Mouse (Mus musculus) CH12.LX (cell line): Measurements from ENCODE around the gene Chsy1. TPM values are rescaled to one million over a fixed set of nuclear protein-coding genes. Genes with fewer than 3 reads are reported as not detected.

Experiments
- DNase-seq: peaks from one replicate; pipeline ENCODE4 v3.0.0-alpha.2; 2013; ENCODE audit errors: extremely low read depth
- H3K27ac ChIP-seq: 2 replicates; pipeline ENCODE4 v1.5.1; 2012; ENCODE audit warnings: low read depth, mild to moderate bottlenecking, control low read depth, moderate library complexity; ENCODE audit not compliant: insufficient read depth
- H3K27me3 ChIP-seq: replicated peaks from 2 replicates; pipeline ENCODE3; 2012; ENCODE audit warnings: inconsistent platforms
- H3K36me3 ChIP-seq, 2 experiments: replicated peaks in 1 of 2; 2 replicates each; pipeline versions ENCODE3 to v1.6.1; 2012; ENCODE audit warnings: inconsistent platforms in 1 of 2, low read length in 1 of 2, mild to moderate bottlenecking in 1 of 2, mixed read lengths in 1 of 2, moderate library complexity in 1 of 2; ENCODE audit not compliant: control insufficient read depth in 1 of 2, insufficient read depth in 1 of 2
- H3K4me1 ChIP-seq, 2 experiments: 2 replicates each; pipeline ENCODE4 v1.6.1; 2012; ENCODE audit warnings: inconsistent platforms in 1 of 2, moderate library complexity in 1 of 2; ENCODE audit not compliant: insufficient read depth in 2 of 2, control insufficient read depth in 1 of 2
- H3K4me2 ChIP-seq: 2 replicates; pipeline ENCODE4 v1.6.1; 2012; ENCODE audit warnings: low read depth, mild to moderate bottlenecking, control low read depth; ENCODE audit not compliant: poor library complexity, insufficient read depth, severe bottlenecking
- H3K4me3 ChIP-seq, 3 experiments: fragments of 150-350 bp in 1 of 3; sonication (generic) in 1 of 3; replicated peaks in 1 of 3; 2 replicates each; pipeline versions ENCODE3 to v1.5.1; 2011 to 2012; ENCODE audit warnings: low read depth in 2 of 3, low read length in 2 of 3, mild to moderate bottlenecking in 2 of 3, moderate library complexity in 2 of 3, control low read depth in 1 of 3, improper control_type of control experiment in 1 of 3, inconsistent platforms in 1 of 3, mixed read lengths in 1 of 3; ENCODE audit not compliant: poor library complexity in 1 of 3
- H3K79me2 ChIP-seq: replicated peaks from 2 replicates; pipeline ENCODE4 v1.6.1; 2012; ENCODE audit warnings: mild to moderate bottlenecking, moderate library complexity; ENCODE audit not compliant: control insufficient read depth, poor library complexity, insufficient read depth, severe bottlenecking; ENCODE audit errors: extremely low read depth
- H3K9ac ChIP-seq: 2 replicates; pipeline ENCODE4 v1.6.1; 2012; ENCODE audit warnings: low read depth, mild to moderate bottlenecking, control low read depth, moderate library complexity; ENCODE audit not compliant: insufficient read depth
- H3K9me3 ChIP-seq: replicated peaks from 2 replicates; pipeline ENCODE3; 2012; ENCODE audit warnings: low read length, inconsistent platforms, mixed read lengths
- CHD1 ChIP-seq: IDR thresholded peaks from 2 replicates; pipeline ENCODE4 v1.6.1; 2012; ENCODE audit warnings: low read depth, low read length, improper control_type of control experiment, inconsistent platforms
- CTCF ChIP-seq, 2 experiments: IDR thresholded peaks in 1 of 2; conservative IDR thresholded peaks in 1 of 2; 2 replicates each; pipeline ENCODE4 v1.5.1; 2011 to 2012; ENCODE audit warnings: low read depth in 2 of 2, low read length in 2 of 2, improper control_type of control experiment in 1 of 2, inconsistent platforms in 1 of 2, mild to moderate bottlenecking in 1 of 2, moderate library complexity in 1 of 2
- E2F4 ChIP-seq: IDR thresholded peaks from 2 replicates; pipeline ENCODE4 v1.6.1; 2011; ENCODE audit warnings: low read depth, low read length, improper control_type of control experiment; ENCODE audit not compliant: insufficient replicate concordance
- HCFC1 ChIP-seq: IDR thresholded peaks from 2 replicates; pipeline ENCODE4 v1.6.1; 2012; ENCODE audit warnings: low read depth, mild to moderate bottlenecking, inconsistent platforms, low read length, improper control_type of control experiment
- JUN ChIP-seq: IDR thresholded peaks from 2 replicates; pipeline ENCODE4 v1.6.1; 2011; ENCODE audit warnings: low read depth, mild to moderate bottlenecking, low read length, improper control_type of control experiment, moderate library complexity; ENCODE audit not compliant: insufficient read depth
- JUND ChIP-seq: conservative IDR thresholded peaks from 2 replicates; pipeline ENCODE4 v1.6.1; 2011; ENCODE audit warnings: low read depth, low read length, improper control_type of control experiment
- KAT2A ChIP-seq: IDR thresholded peaks from 2 replicates; pipeline ENCODE4 v1.6.1; 2012; ENCODE audit warnings: low read length, improper control_type of control experiment, inconsistent platforms; ENCODE audit not compliant: insufficient replicate concordance
- MEF2A ChIP-seq: IDR thresholded peaks from 2 replicates; pipeline ENCODE4 v1.6.1; 2014; ENCODE audit warnings: low read depth, mild to moderate bottlenecking, inconsistent platforms, low read length, improper control_type of control experiment, borderline replicate concordance
- MXI1 ChIP-seq: IDR thresholded peaks from 2 replicates; pipeline ENCODE4 v1.6.1; 2011; ENCODE audit warnings: mild to moderate bottlenecking, low read depth, low read length, improper control_type of control experiment
- MYC ChIP-seq: IDR thresholded peaks from 2 replicates; pipeline ENCODE4 v1.6.1; 2011; ENCODE audit warnings: low read depth, mild to moderate bottlenecking, improper control_type of control experiment, low read length
- NRF1 ChIP-seq: IDR thresholded peaks from 2 replicates; pipeline ENCODE4 v1.6.1; 2014; ENCODE audit warnings: low read depth, mild to moderate bottlenecking, inconsistent platforms, low read length, improper control_type of control experiment, moderate library complexity
- POLR2A ChIP-seq: IDR thresholded peaks from 2 replicates; pipeline ENCODE4 v1.6.1; 2011; ENCODE audit warnings: low read depth, mild to moderate bottlenecking, improper control_type of control experiment, low read length
- POLR2AphosphoS2 ChIP-seq: IDR thresholded peaks from 2 replicates; pipeline ENCODE4 v1.6.1; 2011; ENCODE audit warnings: low read depth, low read length, improper control_type of control experiment
- RAD21 ChIP-seq: IDR thresholded peaks from 2 replicates; pipeline ENCODE4 v1.6.1; 2011; ENCODE audit warnings: low read depth, mild to moderate bottlenecking, low read length, improper control_type of control experiment, moderate library complexity
- SIN3A ChIP-seq: IDR thresholded peaks from 2 replicates; pipeline ENCODE4 v1.6.1; 2012; ENCODE audit warnings: low read length, improper control_type of control experiment, inconsistent platforms
- UBTF ChIP-seq: IDR thresholded peaks from 2 replicates; pipeline ENCODE4 v1.6.1; 2012; ENCODE audit warnings: low read depth, mild to moderate bottlenecking, inconsistent platforms, low read length, improper control_type of control experiment, moderate library complexity
- USF1 ChIP-seq: IDR thresholded peaks from 2 replicates; pipeline ENCODE4 v1.6.1; 2014; ENCODE audit warnings: low read depth, mild to moderate bottlenecking, inconsistent platforms, low read length, improper control_type of control experiment
- ZC3H11A ChIP-seq: IDR thresholded peaks from 2 replicates; pipeline ENCODE4 v1.6.1; 2012; ENCODE audit warnings: low read depth, mild to moderate bottlenecking, inconsistent platforms, low read length, improper control_type of control experiment
- ZMIZ1 ChIP-seq: IDR thresholded peaks from 2 replicates; pipeline ENCODE4 v1.6.1; 2012; ENCODE audit warnings: low read depth, mild to moderate bottlenecking, inconsistent platforms, low read length, improper control_type of control experiment
- dilution Hi-C: fragments of 300-500 bp; cut with MboI; formaldehyde crosslinking; loops from 2 replicates; pipeline ENCODE4 v1.14.3; 2020; ENCODE audit warnings: low sequenced_read_pairs; ENCODE audit not compliant: extremely low pct_unique_long_range_greater_than_20kb, extremely low pct_ligation_motif_present
- in situ Hi-C: fragments of 300-500 bp; cut with MboI; formaldehyde crosslinking; loops from 3 replicates; pipeline ENCODE4 v1.14.3; 2019; ENCODE audit warnings: low sequenced_read_pairs, low pct_ligation_motif_present, low pct_unique_long_range_greater_than_20kb, mixed read lengths
- polyA plus RNA-seq: library from polyadenylated mRNA; unstranded; fragments of >175 nt; gene quantifications from 2 replicates; pipeline ENCODE4 v1.2.1, GENCODE M21; 2012; ENCODE audit warnings: low read depth; ENCODE audit not compliant: insufficient read length
- total RNA-seq, 2 experiments: library from RNA; depleted of rRNA; stranded (reverse); fragments of 300-350 nt in 1 of 2; fragments of >200 nt in 1 of 2; gene quantifications; 2 replicates each; pipeline ENCODE4 v1.2.3; 2012 to 2014

Gene Chsy1
- total and polyA plus RNA-seq, 3 experiments = 2.3 to 5.5 (median 2.5) TPM

DNA sequence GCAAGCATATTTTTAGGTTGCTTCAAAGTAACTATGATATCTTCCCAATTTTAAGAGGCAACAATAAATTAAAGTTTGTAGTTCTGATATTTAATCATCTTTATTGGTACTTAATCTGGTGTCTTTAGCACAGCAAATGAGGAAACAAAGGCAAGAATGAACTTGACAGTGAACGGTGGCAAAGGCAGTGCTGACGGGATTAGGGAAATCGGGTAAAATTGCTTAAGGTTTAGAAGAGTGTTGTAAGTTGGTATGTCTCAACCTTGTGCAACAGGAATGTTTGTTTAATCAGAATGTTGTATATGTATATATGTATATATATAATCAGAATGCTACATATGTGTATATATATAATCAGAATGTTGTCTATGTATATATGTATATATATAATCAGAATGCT, 24.8 kb downstream of the Chsy1 start:
- Histone ChIP-seq H3K4me1 (peaks cover 0 to 13% of the 10 kb centered on the region in 2 experiments; a peak in 1 of 4 replicates), H3K36me3 (peaks cover 0 to 2% of the 10 kb centered on the region in 2 experiments), H3K4me2 (no peak overlapping the region), H3K27me3 (no peaks in the 10 kb centered on the region), H3K79me2 (no peaks in the 10 kb centered on the region), H3K27ac (no peak overlapping the region), H3K9me3 (peaks cover 2% of the 10 kb centered on the region), H3K9ac (no peak overlapping the region), H3K4me3 (no peak overlapping the region)
- dilution Hi-C loops (no loop called here), in situ Hi-C loops (no loop called here)
- no peak for DNase-seq
- TF ChIP-seq E2F4 = no peak

DNA sequence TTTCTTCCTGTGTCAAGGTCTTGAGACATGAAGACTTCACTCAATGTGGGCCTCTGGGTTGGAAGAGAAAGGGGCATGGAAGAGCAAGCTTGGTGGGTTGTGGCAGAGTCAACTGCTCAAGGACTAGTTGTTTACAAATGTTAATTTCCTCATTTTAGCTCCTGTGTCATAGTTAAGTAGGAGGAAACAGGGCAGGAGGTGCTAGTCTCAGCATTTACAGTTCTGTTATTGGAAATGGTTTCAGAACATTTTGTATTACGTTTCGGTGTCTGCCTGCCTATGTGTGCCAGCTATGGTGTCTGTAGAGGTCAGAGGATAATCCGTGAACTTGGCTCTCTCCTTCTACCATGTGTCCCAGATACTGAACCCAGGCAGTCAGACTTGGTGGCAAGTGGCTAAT, 26.3 kb downstream of the Chsy1 start:
- TF ChIP-seq MYC = no peak
- no peak for TF ChIP-seq JUND
- TF ChIP-seq KAT2A = no peak
- TF ChIP-seq RAD21 = no peak
- no peak for TF ChIP-seq E2F4
- TF ChIP-seq MEF2A = no peak
- no peak for TF ChIP-seq SIN3A
- TF ChIP-seq ZMIZ1 = no peak
- no peak for TF ChIP-seq HCFC1
- no peak for TF ChIP-seq CHD1
- TF ChIP-seq CTCF (conservative IDR thresholded peaks at IDR 0.05 in 1 of 2, IDR thresholded peaks at IDR 0.05 in 1 of 2; ENCODE audit: low read depth in 2 of 2, low read length in 2 of 2) = no peak
- no peak for TF ChIP-seq NRF1
- no peak for TF ChIP-seq POLR2AphosphoS2
- no peak for TF ChIP-seq USF1
- TF ChIP-seq POLR2A = no peak
- peaks cover 2% of the 10 kb centered on the region for H3K9me3 ChIP-seq
- no peak overlapping the region for H3K4me2 ChIP-seq
- H3K27ac ChIP-seq = no peak overlapping the region
- H3K4me1 ChIP-seq = peaks cover 0 to 21% of the 10 kb centered on the region in 2 experiments; a peak in 2 of 4 replicates
- DNase-seq = no peak
- H3K27me3 ChIP-seq = no peaks in the 10 kb centered on the region
- H3K79me2 ChIP-seq = no peaks in the 10 kb centered on the region
- peaks cover 0 to under 1% of the 10 kb centered on the region in 2 experiments for H3K36me3 ChIP-seq
- H3K4me3 ChIP-seq = no peak overlapping the region
- in situ Hi-C loops (no loop called here), dilution Hi-C loops (no loop called here)
- no peak overlapping the region for H3K9ac ChIP-seq

DNA sequence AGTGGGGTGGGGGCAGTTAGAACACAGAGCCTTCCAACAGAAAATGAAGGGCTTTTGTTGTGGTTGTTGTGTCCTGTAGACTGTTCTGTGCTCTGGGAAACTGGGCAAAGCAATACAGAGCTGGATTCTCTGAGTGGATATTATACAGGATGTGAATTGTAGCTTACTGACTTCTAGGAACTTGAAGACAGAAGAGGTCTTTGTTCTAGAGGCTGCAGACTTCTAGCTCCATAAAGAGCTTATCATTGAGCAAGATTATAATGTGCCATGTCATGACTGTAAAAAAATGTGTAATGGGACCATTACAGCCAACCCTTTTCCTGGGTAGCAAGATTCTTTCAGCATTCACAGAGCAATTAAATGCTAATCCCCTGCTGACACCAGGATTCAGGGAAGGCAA, 26.9 kb downstream of the Chsy1 start:
- peaks cover 0 to 24% of the 10 kb centered on the region in 2 experiments; a peak in 2 of 4 replicates for H3K4me1 ChIP-seq
- no peaks in the 10 kb centered on the region for H3K36me3 ChIP-seq
- no peak for DNase-seq
- TF ChIP-seq UBTF = no peak
- TF ChIP-seq JUN = no peak
- no peak for TF ChIP-seq ZC3H11A
- TF ChIP-seq MXI1 = no peak
- TF ChIP-seq, all 38 proteins: peak for 0
- no peak overlapping the region for H3K4me3 ChIP-seq
- no peaks in the 10 kb centered on the region for H3K27me3 ChIP-seq
- H3K4me2 ChIP-seq = no peak overlapping the region
- H3K79me2 ChIP-seq = no peaks in the 10 kb centered on the region
- dilution Hi-C loops (no loop called here), in situ Hi-C loops (no loop called here)
- peaks cover 2% of the 10 kb centered on the region for H3K9me3 ChIP-seq
- no peak overlapping the region for H3K27ac ChIP-seq
- H3K9ac ChIP-seq = no peak overlapping the region
